Mouse (Mus musculus) bone marrow macrophage, adult 2 months (primary cell): ENCODE measurements around the gene Rab11fip3. TPM values are rescaled to one million over a fixed set of nuclear protein-coding genes. Genes with fewer than 3 reads are reported as not detected.

Experiments
- H3K27ac ChIP-seq: 2 replicates; pipeline ENCODE4 v1.5.1; 2012; ENCODE audit warnings: low read depth, low read length; ENCODE audit not compliant: insufficient read depth
- H3K4me1 ChIP-seq: 2 replicates; pipeline ENCODE4 v1.6.1; 2012; ENCODE audit warnings: low read length; ENCODE audit not compliant: control insufficient read depth, insufficient read depth
- H3K4me3 ChIP-seq: 2 replicates; pipeline ENCODE4 v1.5.1; 2012; ENCODE audit warnings: mild to moderate bottlenecking, low read length, moderate library complexity; ENCODE audit not compliant: insufficient read depth
- CTCF ChIP-seq: IDR thresholded peaks from 2 replicates; pipeline ENCODE4 v1.5.1; 2012; ENCODE audit warnings: low read depth, mild to moderate bottlenecking, low read length, moderate library complexity
- POLR2A ChIP-seq: IDR thresholded peaks from 2 replicates; pipeline ENCODE4 v1.6.1; 2012; ENCODE audit warnings: mild to moderate bottlenecking, low read depth, low read length, borderline replicate concordance
- polyA plus RNA-seq: library from polyadenylated mRNA; stranded (reverse); fragments of >200 nt; gene quantifications from 2 replicates; pipeline ENCODE4 v1.2.4, GENCODE M21; 2012; ENCODE audit not compliant: missing spikeins, insufficient read depth, insufficient read length

Rab11fip3 gene
- polyA plus RNA-seq, 1 experiment, result 8.3 TPM

GRCm38 (mm10) chr17:25949981-25950380, 119.4 kb downstream of the Rab11fip3 start:
- TF ChIP-seq POLR2A (no peak), CTCF (no peak)
- Histone ChIP-seq H3K4me1 (no peaks in the 10 kb centered on the region), H3K4me3 (no peak overlapping the region), H3K27ac (no peak overlapping the region)

GRCm38 (mm10) chr17:25948051-25948450, 121.3 kb downstream of the Rab11fip3 start:
- H3K27ac ChIP-seq, result no peak overlapping the region
- TF ChIP-seq POLR2A (no peak), CTCF (no peak)
- peaks cover 4% of the 10 kb centered on the region for H3K4me1 ChIP-seq
- no peak overlapping the region for H3K4me3 ChIP-seq

GRCm38 (mm10) chr17:25947576-25947975, 121.8 kb downstream of the Rab11fip3 start:
- Histone ChIP-seq H3K27ac (no peak overlapping the region), H3K4me3 (no peak overlapping the region), H3K4me1 (peaks cover 8% of the 10 kb centered on the region)
- no peak for TF ChIP-seq POLR2A
- no peak for TF ChIP-seq CTCF

- TF ChIP-seq CTCF, result no peak
- TF ChIP-seq POLR2A, result no peak
- Histone ChIP-seq H3K27ac (no peak overlapping the region), H3K4me3 (no peak overlapping the region), H3K4me1 (peaks cover 13% of the 10 kb centered on the region)
Observed at GRCm38 (mm10) chr17:25946891-25947290, 122.5 kb downstream of the Rab11fip3 start.

DNA sequence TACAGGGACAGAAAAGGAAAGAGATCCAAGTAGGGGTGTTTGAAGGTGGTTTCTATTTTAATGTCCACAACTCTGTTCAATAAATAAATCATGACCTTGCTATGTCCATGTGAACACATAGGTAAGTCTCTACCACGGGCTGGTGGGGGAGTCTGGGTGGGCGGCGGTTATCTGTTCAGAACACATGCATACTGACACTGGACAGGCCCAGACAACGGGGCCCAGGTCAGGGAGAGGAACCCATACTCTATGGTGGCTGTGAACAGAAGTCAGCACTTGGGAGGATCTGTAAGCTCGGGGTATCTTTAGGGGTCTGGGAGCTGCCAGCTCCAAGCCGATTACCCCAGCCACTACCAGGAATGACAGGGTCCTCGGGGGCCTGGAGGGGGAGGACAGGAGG, 123.0 kb downstream of the Rab11fip3 start:
- TF ChIP-seq CTCF (no peak), POLR2A (no peak)
- Histone ChIP-seq H3K27ac (no peak overlapping the region), H3K4me3 (no peak overlapping the region), H3K4me1 (peaks cover 13% of the 10 kb centered on the region)

GRCm38 (mm10) chr17:25945517-25946155, 123.7 kb downstream of the Rab11fip3 start:
- Histone ChIP-seq H3K4me3 (no peak overlapping the region), H3K27ac (no peak overlapping the region), H3K4me1 (peaks cover 17% of the 10 kb centered on the region)
- TF ChIP-seq CTCF (no peak), POLR2A (no peak)

- no peak within 1 kb of the TSS for H3K27ac ChIP-seq
Observed at GRCm38 (mm10) chr17:25944366-25945163, 124.8 kb downstream of the Rab11fip3 start, which contains the start of the genes Pigq and Nhlrc4. Pigq (minus strand) TSS chr17:25944936. Nhlrc4 (minus strand) TSS chr17:25944961.

DNA sequence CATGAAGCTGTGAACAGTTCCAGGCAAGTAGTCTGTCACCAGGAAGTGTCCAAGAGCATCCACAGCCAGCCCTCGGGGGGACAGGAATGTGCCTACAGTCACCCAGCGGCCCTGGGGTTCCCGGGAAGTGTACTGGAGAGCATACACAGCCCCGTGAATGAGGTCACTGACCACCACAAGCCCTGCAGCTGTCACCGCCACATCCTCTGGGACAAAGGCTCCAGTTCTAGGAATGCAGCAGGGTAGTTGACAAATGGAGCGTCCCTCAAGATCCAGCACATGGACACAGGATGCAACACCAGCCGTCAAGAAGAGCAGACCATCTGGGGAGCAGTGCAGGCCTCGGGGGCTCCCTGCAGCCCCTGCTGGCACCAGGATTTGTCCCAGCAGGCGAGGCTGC, 125.6 kb downstream of the Rab11fip3 start:
- Histone ChIP-seq H3K4me3 (no peak overlapping the region), H3K4me1 (peaks cover 21% of the 10 kb centered on the region), H3K27ac (no peak overlapping the region)
- TF ChIP-seq POLR2A, result no peak
- TF ChIP-seq CTCF, result no peak

More at GRCm38 (mm10) chr17:25944366-25945163, 124.8 kb downstream of the Rab11fip3 start, which contains the start of the genes Pigq and Nhlrc4:
- Histone ChIP-seq H3K4me3 (no peak within 1 kb of the TSS), H3K4me1 (peaks cover 21% of the 10 kb centered on the region)
- TF ChIP-seq CTCF, result no peak

DNA sequence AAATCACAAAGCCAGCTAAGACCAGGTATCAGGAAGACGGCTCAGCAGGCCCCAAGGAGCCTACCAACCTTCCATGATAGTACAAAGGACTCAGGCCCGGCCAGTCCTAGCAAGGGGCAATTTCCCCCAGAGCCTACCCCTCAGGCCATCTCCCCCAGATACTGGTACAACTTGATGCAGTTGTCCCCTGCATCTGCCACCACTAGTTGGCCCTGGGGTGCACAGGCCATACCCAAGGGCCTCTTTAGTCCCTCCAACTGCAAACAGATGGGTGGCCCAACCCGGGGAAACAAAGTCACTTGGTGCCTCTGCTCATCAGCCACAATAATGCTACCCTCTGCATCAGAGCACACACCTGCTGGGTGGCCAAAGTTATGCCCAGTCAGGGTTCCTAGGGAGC, 126.1 kb downstream of the Rab11fip3 start:
- H3K27ac ChIP-seq, result no peak overlapping the region
- TF ChIP-seq POLR2A (no peak), CTCF (no peak)
- H3K4me3 ChIP-seq, result no peak overlapping the region
- H3K4me1 ChIP-seq, result peaks cover 21% of the 10 kb centered on the region

- TF ChIP-seq POLR2A (no peak), CTCF (no peak)
- Histone ChIP-seq H3K4me3 (peak overlapping the region; percentile 95; the same call in 1 of the 2 replicates), H3K27ac (no peak overlapping the region), H3K4me1 (peaks cover 21% of the 10 kb centered on the region)
Observed at GRCm38 (mm10) chr17:25942597-25943151, 126.7 kb downstream of the Rab11fip3 start.
